Mouse (Mus musculus): ENCODE results near the gene Cdhr5. TPM values are rescaled to one million over a fixed set of nuclear protein-coding genes. Genes with fewer than 3 reads are reported as not detected.

Gene Cdhr5
- polyA plus RNA-seq (2016; fragmentation: Nextera tagmentation; extraction: Ambion mirVana): 0.32 TPM in 1 of 2 replicates, not detected in the other

DNA sequence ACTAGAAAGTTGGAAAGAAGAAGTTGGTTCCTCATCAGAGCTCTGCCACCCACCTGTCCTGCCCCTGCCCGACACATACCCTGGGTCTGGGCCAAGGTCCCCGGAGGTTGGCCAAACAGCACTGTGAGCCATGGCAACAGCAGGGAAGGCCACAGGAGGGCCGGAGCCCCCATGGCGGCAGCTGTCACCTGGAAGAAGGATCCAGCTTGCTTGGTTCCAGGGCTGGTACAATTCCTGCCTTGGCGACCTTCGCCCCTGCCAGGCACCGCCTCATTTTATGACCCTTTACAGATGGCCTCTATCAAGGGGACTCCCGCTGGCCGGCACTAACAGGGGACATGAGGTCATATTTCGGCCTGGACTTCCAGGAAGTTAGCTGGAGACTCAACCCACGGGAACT, at the start of gene Cdhr5:
Gene Cdhr5, minus strand, starts transcription at position 241 of the 400 bp plus-strand sequence.
- H3K9me3 ChIP-seq: no peaks in the 10 kb centered on the region
- 0 out of 2 replicates have a peak within 1 kb of the TSS, but pooled peaks have one; percentile 14 for H3K27ac ChIP-seq
- DNase-seq (ENCODE audit: low spot score): no peak
- WGBS: 75% methylated on average over 11 of the region's 11 CpGs
- H3K4me1 ChIP-seq (replicated peaks): peaks cover 41% of the 10 kb centered on the region
- H3K36me3 ChIP-seq: no peaks in the 10 kb centered on the region
- H3K27me3 ChIP-seq (ENCODE audit: insufficient read depth, poor library complexity, severe bottlenecking): peaks cover 42% of the 10 kb centered on the region
- no peak within 1 kb of the TSS for H3K4me3 ChIP-seq

GRCm38 (mm10) chr7:141324686-141325085, 48.1 kb upstream of the Cdhr5 start:
- Histone ChIP-seq H3K27me3 (ENCODE audit: insufficient read depth, poor library complexity, severe bottlenecking) (no peaks in the 10 kb centered on the region), H3K4me1 (replicated peaks) (peaks cover 40% of the 10 kb centered on the region), H3K4me3 (no peak overlapping the region), H3K36me3 (peaks cover 51% of the 10 kb centered on the region), H3K27ac (no peak overlapping the region), H3K9me3 (no peaks in the 10 kb centered on the region)
- 91% methylated on average over 1 of the region's 1 CpGs for WGBS
- DNase-seq (ENCODE audit: low spot score): no peak

GRCm38 (mm10) chr7:141319446-141319845, 42.9 kb upstream of the Cdhr5 start:
- H3K4me3 ChIP-seq: no peak overlapping the region
- no peaks in the 10 kb centered on the region for H3K27me3 ChIP-seq (ENCODE audit: insufficient read depth, poor library complexity, severe bottlenecking)
- no peaks in the 10 kb centered on the region for H3K9me3 ChIP-seq
- 80% methylated on average over 2 of the region's 2 CpGs for WGBS
- H3K4me1 ChIP-seq (replicated peaks): peaks cover 3% of the 10 kb centered on the region; the same call in 1 of the 2 replicates
- no peak overlapping the region for H3K27ac ChIP-seq
- DNase-seq (ENCODE audit: low spot score): no peak
- peaks cover 100% of the 10 kb centered on the region for H3K36me3 ChIP-seq

- no peaks in the 10 kb centered on the region for H3K4me1 ChIP-seq (replicated peaks)
- 75% methylated on average over 1 of the region's 1 CpGs for WGBS
- H3K36me3 ChIP-seq: peaks cover 100% of the 10 kb centered on the region
- H3K9me3 ChIP-seq: no peaks in the 10 kb centered on the region
- no peaks in the 10 kb centered on the region for H3K27me3 ChIP-seq (ENCODE audit: insufficient read depth, poor library complexity, severe bottlenecking)
- no peak overlapping the region for H3K27ac ChIP-seq
- no peak overlapping the region for H3K4me3 ChIP-seq
- DNase-seq (ENCODE audit: low spot score): no peak
These were observed 41.1 kb upstream of the Cdhr5 start for GRCm38 (mm10) chr7:141317619-141318132.

GRCm38 (mm10) chr7:141315974-141316373, 39.4 kb upstream of the Cdhr5 start:
- Histone ChIP-seq H3K4me1 (replicated peaks) (no peaks in the 10 kb centered on the region), H3K9me3 (no peaks in the 10 kb centered on the region), H3K27me3 (ENCODE audit: insufficient read depth, poor library complexity, severe bottlenecking) (no peaks in the 10 kb centered on the region), H3K4me3 (no peak overlapping the region), H3K27ac (no peak overlapping the region), H3K36me3 (peaks cover 100% of the 10 kb centered on the region)
- WGBS: 81% methylated on average over 5 of the region's 5 CpGs
- DNase-seq (ENCODE audit: low spot score): peak; percentile 20

DNA sequence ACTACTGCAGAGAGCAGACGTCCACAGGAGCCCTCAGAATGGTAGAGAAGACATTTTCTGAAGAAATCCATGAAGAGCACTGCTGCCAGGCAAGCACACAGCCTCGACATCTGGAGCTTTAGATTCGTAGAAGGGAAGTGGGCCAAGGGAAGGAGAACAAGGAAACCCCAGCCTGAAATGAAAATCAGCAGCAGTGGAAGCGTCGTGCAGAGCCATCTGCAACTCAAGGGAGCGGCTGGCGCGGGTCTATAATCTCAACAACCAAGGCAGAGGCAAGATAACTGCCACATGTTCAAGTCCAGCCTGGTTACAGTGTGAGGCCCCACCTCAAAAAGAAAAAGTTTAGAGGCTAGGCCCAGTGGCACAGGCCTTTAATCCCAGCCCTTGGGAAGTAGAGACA, 38.5 kb upstream of the Cdhr5 start:
- Histone ChIP-seq H3K4me3 (no peak overlapping the region), H3K4me1 (replicated peaks) (no peaks in the 10 kb centered on the region), H3K27me3 (ENCODE audit: insufficient read depth, poor library complexity, severe bottlenecking) (no peaks in the 10 kb centered on the region), H3K9me3 (no peaks in the 10 kb centered on the region), H3K27ac (no peak overlapping the region), H3K36me3 (peaks cover 100% of the 10 kb centered on the region)
- DNase-seq (ENCODE audit: low spot score): no peak
- WGBS: 94% methylated on average over 8 of the region's 8 CpGs

GRCm38 (mm10) chr7:141314416-141314815, 37.8 kb upstream of the Cdhr5 start:
- 92% methylated on average over 2 of the region's 2 CpGs for WGBS

GRCm38 (mm10) chr7:141304537-141304936, 28.0 kb upstream of the Cdhr5 start:
- no peak for DNase-seq (ENCODE audit: low spot score)
- 84% methylated on average over 4 of the region's 4 CpGs for WGBS
- Histone ChIP-seq H3K9me3 (no peaks in the 10 kb centered on the region), H3K27ac (no peak overlapping the region), H3K4me3 (no peak overlapping the region), H3K4me1 (replicated peaks) (no peaks in the 10 kb centered on the region), H3K27me3 (ENCODE audit: insufficient read depth, poor library complexity, severe bottlenecking) (no peaks in the 10 kb centered on the region), H3K36me3 (peaks cover 100% of the 10 kb centered on the region)

More at GRCm38 (mm10) chr7:141314416-141314815, 37.8 kb upstream of the Cdhr5 start:
- DNase-seq (ENCODE audit: low spot score): no peak
- H3K9me3 ChIP-seq: no peaks in the 10 kb centered on the region
- H3K4me1 ChIP-seq (replicated peaks): no peaks in the 10 kb centered on the region
- no peak overlapping the region for H3K4me3 ChIP-seq
- H3K36me3 ChIP-seq: peaks cover 100% of the 10 kb centered on the region
- no peaks in the 10 kb centered on the region for H3K27me3 ChIP-seq (ENCODE audit: insufficient read depth, poor library complexity, severe bottlenecking)
- no peak overlapping the region for H3K27ac ChIP-seq

- H3K36me3 ChIP-seq: peaks cover 95% of the 10 kb centered on the region
- no peak for DNase-seq (ENCODE audit: low spot score)
- WGBS: 85% methylated on average over 1 of the region's 1 CpGs
These were observed 26.2 kb upstream of the Cdhr5 start for GRCm38 (mm10) chr7:141302702-141303268.

DNA sequence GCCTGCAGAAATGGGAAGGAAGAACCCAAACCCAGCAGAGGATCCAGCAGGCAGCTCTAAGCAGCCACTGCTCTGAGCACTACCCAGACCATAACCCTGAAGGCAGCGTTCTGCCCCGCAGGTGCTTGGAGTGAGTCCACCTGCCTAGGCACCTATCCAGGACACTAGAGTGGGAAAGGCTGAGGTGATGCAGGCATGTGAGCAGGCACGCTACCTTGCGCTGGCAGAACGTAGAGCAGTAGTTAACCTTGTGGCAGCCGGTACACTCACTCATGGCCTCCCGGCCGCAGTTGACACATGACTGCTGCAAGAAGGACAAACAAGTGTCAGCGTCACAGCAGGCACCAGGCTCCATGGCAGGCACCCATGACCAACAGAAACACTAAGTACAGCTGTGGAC, 24.8 kb upstream of the Cdhr5 start:
- no peak overlapping the region for H3K4me3 ChIP-seq
- no peaks in the 10 kb centered on the region for H3K9me3 ChIP-seq
- H3K4me1 ChIP-seq (replicated peaks): no peaks in the 10 kb centered on the region
- 95% methylated on average over 9 of the region's 9 CpGs for WGBS
- peaks cover 95% of the 10 kb centered on the region for H3K36me3 ChIP-seq
- H3K27ac ChIP-seq: no peak overlapping the region
- no peak for DNase-seq (ENCODE audit: low spot score)
- peaks cover 9% of the 10 kb centered on the region for H3K27me3 ChIP-seq (ENCODE audit: insufficient read depth, poor library complexity, severe bottlenecking)

More at GRCm38 (mm10) chr7:141302702-141303268, 26.2 kb upstream of the Cdhr5 start:
- Histone ChIP-seq H3K4me3 (no peak overlapping the region), H3K27ac (no peak overlapping the region), H3K27me3 (ENCODE audit: insufficient read depth, poor library complexity, severe bottlenecking) (no peaks in the 10 kb centered on the region), H3K9me3 (no peaks in the 10 kb centered on the region), H3K4me1 (replicated peaks) (no peaks in the 10 kb centered on the region)

DNA sequence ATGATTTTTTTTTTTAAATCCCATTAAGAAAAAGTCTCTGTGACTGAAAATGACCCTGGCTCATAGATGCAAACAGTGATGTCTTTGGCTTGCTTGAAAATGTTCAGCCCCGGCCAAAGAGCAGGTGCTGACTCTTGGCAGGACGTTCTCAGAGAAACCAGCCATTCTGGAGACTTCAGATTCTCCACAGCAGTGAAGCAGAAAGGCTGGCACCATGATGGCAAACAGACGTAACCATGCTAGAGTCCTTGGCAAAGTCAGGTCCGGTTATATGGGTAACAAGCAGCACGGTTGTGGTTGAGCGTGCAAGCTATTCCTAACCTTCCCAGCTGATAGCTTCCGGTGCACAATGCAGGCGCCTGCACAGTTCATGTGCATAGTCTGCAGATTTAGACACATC, 22.6 kb upstream of the Cdhr5 start:
- Histone ChIP-seq H3K27me3 (ENCODE audit: insufficient read depth, poor library complexity, severe bottlenecking) (peaks cover 31% of the 10 kb centered on the region), H3K4me3 (no peak overlapping the region), H3K27ac (no peak overlapping the region), H3K9me3 (no peaks in the 10 kb centered on the region), H3K36me3 (peaks cover 74% of the 10 kb centered on the region), H3K4me1 (replicated peaks) (peaks cover 11% of the 10 kb centered on the region)
- DNase-seq (ENCODE audit: low spot score): no peak
- 94% methylated on average over 8 of the region's 8 CpGs for WGBS

DNA sequence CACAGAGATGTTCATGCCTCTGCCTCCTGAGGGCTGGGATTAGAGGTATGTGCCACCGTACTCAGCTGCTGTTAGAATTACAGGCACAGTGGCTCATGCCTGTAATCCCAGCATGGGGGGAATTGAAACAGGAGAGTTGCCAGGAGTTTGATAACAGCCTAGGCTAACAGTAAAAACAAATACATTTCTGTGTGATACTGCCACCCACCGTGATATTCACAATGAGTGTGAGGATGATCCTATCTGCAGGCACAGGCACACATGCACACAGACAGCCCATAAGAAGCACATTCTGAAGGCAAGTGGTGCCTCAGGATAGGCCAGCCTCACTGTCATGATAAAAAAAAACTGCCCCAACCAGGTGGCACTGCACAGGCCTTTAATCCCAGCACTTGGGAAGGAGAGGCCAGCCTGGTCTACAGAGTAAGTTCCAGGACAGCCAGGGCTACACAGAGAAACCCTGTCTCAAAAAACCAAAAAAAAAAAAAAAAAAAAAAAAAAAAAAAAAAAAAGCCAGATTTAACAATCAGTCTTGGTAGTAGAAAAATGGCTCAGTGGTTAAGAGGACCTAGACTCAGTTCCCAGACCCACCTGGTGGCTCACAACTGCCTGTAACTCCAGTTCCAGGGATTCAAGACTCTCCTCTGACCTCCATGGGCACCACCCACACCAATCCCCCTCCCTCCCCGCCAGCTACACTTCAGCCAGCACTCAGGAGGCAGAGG, 21.5 kb upstream of the Cdhr5 start:
- no peak overlapping the region for H3K27ac ChIP-seq
- peaks cover 63% of the 10 kb centered on the region for H3K36me3 ChIP-seq
- H3K4me3 ChIP-seq: no peak overlapping the region
- peaks cover 22% of the 10 kb centered on the region for H3K4me1 ChIP-seq (replicated peaks)
- WGBS: 94% methylated on average over 3 of the region's 3 CpGs
- H3K27me3 ChIP-seq (ENCODE audit: insufficient read depth, poor library complexity, severe bottlenecking): peaks cover 42% of the 10 kb centered on the region
- no peak for DNase-seq (ENCODE audit: low spot score)
- H3K9me3 ChIP-seq: no peaks in the 10 kb centered on the region

DNA sequence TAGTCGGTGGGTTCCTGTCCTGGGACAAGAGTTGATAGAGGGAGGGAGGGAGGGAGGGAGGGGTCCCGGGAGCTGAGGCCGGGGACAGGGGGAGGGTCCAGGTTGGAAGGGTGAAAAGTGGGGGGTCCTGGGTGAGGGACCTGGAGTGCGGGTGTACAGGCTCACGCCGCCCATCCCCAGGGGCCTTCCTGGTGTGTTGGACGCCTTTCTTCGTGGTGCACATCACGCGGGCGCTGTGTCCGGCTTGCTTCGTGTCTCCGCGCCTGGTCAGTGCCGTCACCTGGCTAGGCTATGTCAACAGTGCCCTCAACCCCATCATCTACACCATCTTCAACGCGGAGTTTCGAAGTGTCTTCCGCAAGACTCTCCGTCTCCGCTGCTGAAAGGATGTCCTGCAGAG, 17.9 kb upstream of the Cdhr5 start:
- 8% methylated on average over 22 of the region's 22 CpGs for WGBS
- peak; percentile 29 for DNase-seq (ENCODE audit: low spot score)
- no peaks in the 10 kb centered on the region for H3K9me3 ChIP-seq

More for the DNA sequence above, 17.9 kb upstream of the Cdhr5 start:
- H3K27me3 ChIP-seq (ENCODE audit: insufficient read depth, poor library complexity, severe bottlenecking): peaks cover 78% of the 10 kb centered on the region
- H3K36me3 ChIP-seq: peaks cover 27% of the 10 kb centered on the region
- peak overlapping the region; percentile 66; the same call in 1 of the 2 replicates for H3K27ac ChIP-seq
- H3K4me3 ChIP-seq: peak overlapping the region; percentile 47
- peaks cover 40% of the 10 kb centered on the region for H3K4me1 ChIP-seq (replicated peaks)
